Mouse (Mus musculus) embryonic fibroblast, embryonic 13.5 days (primary cell): ENCODE results near the gene Sbpl.

Experiments
- CTCF ChIP-seq: IDR thresholded peaks from 2 replicates; pipeline ENCODE4 v1.5.1; 2011; ENCODE audit warnings: mild to moderate bottlenecking, control low read depth, low read length, moderate library complexity, borderline replicate concordance; ENCODE audit not compliant: insufficient read depth
- POLR2A ChIP-seq: IDR thresholded peaks from 2 replicates; pipeline ENCODE4 v1.6.1; 2011; ENCODE audit warnings: low read depth, mild to moderate bottlenecking, control low read depth, low read length, moderate library complexity

GRCm38 (mm10) chr17:24004071-24004665, 49.1 kb upstream of the Sbpl start:
- no peak for TF ChIP-seq POLR2A
- TF ChIP-seq CTCF, result no peak
